In genomic region chr14:34955689-34956088, GRCm38 (mm10) we compare ENCODE assay signal across 25 mouse cellular contexts.
"Had no signal": no experiment of that assay in that cellular context is flagged by ENCODE, and none has a peak within 500 bp of the region (broad histone marks: within the 10 kb centered on the region; RNA-seq: fewer than 3 reads in every experiment).

No protein-coding gene starts in this region.

- H3K4me2 ChIP-seq: embryonic facial prominence, embryonic 12.5 days; embryonic facial prominence, embryonic 13.5 days; embryonic facial prominence, embryonic 15.5 days; forebrain, embryonic 12.5 days; forebrain, embryonic 13.5 days; forebrain, embryonic 15.5 days had no signal

- H3K9ac ChIP-seq: embryonic facial prominence, embryonic 12.5 days; embryonic facial prominence, embryonic 13.5 days; embryonic facial prominence, embryonic 15.5 days; forebrain, embryonic 12.5 days; forebrain, embryonic 13.5 days; forebrain, embryonic 15.5 days; forebrain, postnatal 0 days had no signal

- H3K27ac ChIP-seq: embryonic facial prominence, embryonic 10.5 days; embryonic facial prominence, embryonic 12.5 days; embryonic facial prominence, embryonic 13.5 days; embryonic facial prominence, embryonic 15.5 days; forebrain, embryonic 10.5 days; forebrain, embryonic 12.5 days; forebrain, embryonic 13.5 days; forebrain, embryonic 15.5 days; gastrocnemius, adult 2 months; heart, adult 2 months had no signal

- H3K4me1 ChIP-seq: embryonic facial prominence, embryonic 10.5 days; embryonic facial prominence, embryonic 12.5 days; embryonic facial prominence, embryonic 13.5 days; embryonic facial prominence, embryonic 15.5 days; forebrain, embryonic 10.5 days; forebrain, embryonic 12.5 days had no signal

- H3K27me3 ChIP-seq: embryonic facial prominence, embryonic 12.5 days; embryonic facial prominence, embryonic 13.5 days; embryonic facial prominence, embryonic 15.5 days; forebrain, embryonic 12.5 days; forebrain, embryonic 15.5 days had no signal

- DNase-seq: cerebellum, adult 9-10 months; cerebellum, adult 9-11 months; cerebellum, postnatal 10 days; cerebellum, postnatal 14 days; cerebellum, postnatal 25 days; cerebellum, postnatal 36 days; embryo, embryonic 11 days; forebrain, postnatal 0 days; gastrocnemius, adult 2 months; gastrocnemius, postnatal 10 days; gastrocnemius, postnatal 14 days; gastrocnemius, postnatal 25 days; gastrocnemius, postnatal 36 days; heart, adult 11 months; heart, adult 18-20 months; heart, adult 2 months had no signal

- H3K9me3 ChIP-seq: embryonic facial prominence, embryonic 10.5 days; embryonic facial prominence, embryonic 12.5 days; embryonic facial prominence, embryonic 13.5 days; embryonic facial prominence, embryonic 15.5 days; forebrain, embryonic 10.5 days; forebrain, embryonic 12.5 days; forebrain, embryonic 13.5 days; forebrain, embryonic 15.5 days had no signal

- H3K36me3 ChIP-seq: embryonic facial prominence, embryonic 10.5 days; embryonic facial prominence, embryonic 12.5 days; embryonic facial prominence, embryonic 13.5 days; embryonic facial prominence, embryonic 15.5 days; forebrain, embryonic 10.5 days; forebrain, embryonic 12.5 days; forebrain, embryonic 15.5 days had no signal

- H3K4me3 ChIP-seq: embryonic facial prominence, embryonic 10.5 days; embryonic facial prominence, embryonic 12.5 days; embryonic facial prominence, embryonic 13.5 days; embryonic facial prominence, embryonic 15.5 days; erythroblast, embryonic 14.5 days; forebrain, embryonic 10.5 days; forebrain, embryonic 12.5 days; forebrain, embryonic 13.5 days; forebrain, embryonic 15.5 days; gastrocnemius, adult 2 months; heart, adult 2 months had no signal
